Mouse (Mus musculus): ENCODE data around the gene Amacr. TPM values are rescaled to one million over a fixed set of nuclear protein-coding genes. Genes with fewer than 3 reads are reported as not detected.

The Amacr gene
- total RNA-seq, 2 experiments from 2014 or later, result 9.5 to 10.0 TPM

DNA sequence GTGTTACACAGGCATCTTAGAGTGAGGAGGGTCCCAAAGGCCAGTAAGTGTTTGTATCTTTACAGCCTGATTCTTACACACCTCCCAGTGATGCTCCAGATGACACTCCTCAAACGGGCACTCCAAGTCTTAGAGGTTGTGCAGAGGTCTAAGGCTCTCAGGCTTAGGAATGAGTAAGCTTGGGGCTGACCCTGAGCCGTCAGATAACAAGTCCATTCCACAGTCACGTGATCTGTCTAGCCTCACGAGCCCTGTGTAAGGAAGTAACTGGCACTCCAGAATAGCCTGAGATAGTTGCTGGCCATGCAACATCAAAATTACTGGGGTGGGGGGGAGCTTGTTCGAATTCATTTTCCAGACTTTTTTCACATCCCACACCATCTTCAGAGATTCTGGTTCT lies 58.5 kb downstream of the Amacr start:
- intact Hi-C loops (cut with DNase I), result no loop called here
- DNase-seq (ENCODE audit: low spot score in 2 of 2), result no peak

DNA sequence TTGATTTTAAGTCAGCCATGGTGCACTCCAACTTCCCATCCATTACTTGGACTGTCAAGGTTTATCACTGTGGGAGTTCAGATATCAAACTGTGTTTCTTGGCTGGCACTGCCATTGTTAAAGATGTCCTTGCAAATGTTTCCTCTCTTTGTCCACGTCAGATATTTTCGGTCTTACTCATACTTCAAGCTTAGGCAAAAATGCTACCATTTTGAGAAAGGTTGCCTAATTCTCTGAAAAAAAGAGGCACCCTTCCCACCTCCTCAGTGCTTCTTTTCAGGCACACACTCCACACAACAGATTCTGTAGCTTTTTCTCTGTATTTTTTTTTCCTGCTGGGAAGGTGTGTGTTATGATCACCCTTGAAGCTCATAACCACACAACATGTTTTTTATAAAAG lies 59.7 kb downstream of the Amacr start:
- intact Hi-C loops (cut with DNase I), result no loop called here
- DNase-seq (ENCODE audit: low spot score in 2 of 2), result no peak

DNA sequence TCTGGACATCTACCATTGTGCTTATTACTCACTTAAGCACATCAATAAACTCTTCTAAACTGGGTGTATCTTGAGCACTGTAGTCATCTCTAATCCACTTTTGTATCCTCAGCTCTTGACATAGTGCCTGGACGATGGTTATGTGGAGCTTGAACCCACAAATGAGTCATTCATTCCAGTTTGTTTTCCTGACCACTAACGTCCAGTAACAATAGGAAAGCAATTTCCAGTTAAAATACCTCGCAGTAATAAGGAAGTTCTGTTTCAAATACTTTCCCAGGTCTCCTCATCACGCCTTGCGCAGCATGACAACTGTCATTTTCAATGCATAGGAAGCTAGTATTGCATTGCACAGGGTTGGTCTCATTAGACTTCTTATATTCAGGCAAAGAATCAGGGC lies 61.3 kb downstream of the Amacr start:
- intact Hi-C loops (cut with DNase I), result no loop called here
- no peak for DNase-seq (ENCODE audit: low spot score in 2 of 2)

Other genes with a start within 250 kb of the Amacr start
- not detected for gene C1qtnf3, start 29.4 kb upstream of the Amacr start, total RNA-seq (2021)
- not detected for gene Slc45a2, start 19.0 kb downstream of the Amacr start, total RNA-seq (2021)
- 1 to 10 TPM; 2.1 to 2.9 TPM for gene Rxfp3, start 56.2 kb downstream of the Amacr start, total RNA-seq (2021)
- under 1 TPM; 0.27 to 0.32 TPM for gene Adamts12, start 83.0 kb downstream of the Amacr start, total RNA-seq (2021)

Data from left cerebral cortex, postnatal 36 days (tissue).